Mouse (Mus musculus): ENCODE measurements around the gene Mertk. TPM values are rescaled to one million over a fixed set of nuclear protein-coding genes. Genes with fewer than 3 reads are reported as not detected.

The Mertk gene
- total RNA-seq, 2 experiments from 2014 or later = not detected

GRCm38 (mm10) chr2:128715979-128716378 lies 17.2 kb downstream of the Mertk start:
- ATAC-seq (replicated peaks; ENCODE audit: low FRiP score, low TSS enrichment, poor library complexity, severe bottlenecking) = no peak

- no peak for ATAC-seq (replicated peaks; ENCODE audit: low FRiP score, low TSS enrichment, poor library complexity, severe bottlenecking)
Observed at GRCm38 (mm10) chr2:128719380-128719779, 20.6 kb downstream of the Mertk start.

- no peak for ATAC-seq (replicated peaks; ENCODE audit: low FRiP score, low TSS enrichment, poor library complexity, severe bottlenecking)
Observed at GRCm38 (mm10) chr2:128722106-128722710, 23.5 kb downstream of the Mertk start.

- ATAC-seq (replicated peaks; ENCODE audit: low FRiP score, low TSS enrichment, poor library complexity, severe bottlenecking) = no peak
Observed at GRCm38 (mm10) chr2:128726067-128726466, 27.3 kb downstream of the Mertk start.

GRCm38 (mm10) chr2:128726626-128727025 lies 27.9 kb downstream of the Mertk start:
- ATAC-seq (replicated peaks; ENCODE audit: low FRiP score, low TSS enrichment, poor library complexity, severe bottlenecking) = no peak

GRCm38 (mm10) chr2:128727552-128727951 lies 28.8 kb downstream of the Mertk start:
- ATAC-seq (replicated peaks; ENCODE audit: low FRiP score, low TSS enrichment, poor library complexity, severe bottlenecking) = no peak

GRCm38 (mm10) chr2:128728066-128728465 lies 29.3 kb downstream of the Mertk start:
- no peak for ATAC-seq (replicated peaks; ENCODE audit: low FRiP score, low TSS enrichment, poor library complexity, severe bottlenecking)

- no peak for ATAC-seq (replicated peaks; ENCODE audit: low FRiP score, low TSS enrichment, poor library complexity, severe bottlenecking)
Observed at GRCm38 (mm10) chr2:128729141-128729540, 30.4 kb downstream of the Mertk start.

GRCm38 (mm10) chr2:128731514-128731913 lies 32.8 kb downstream of the Mertk start:
- ATAC-seq (replicated peaks; ENCODE audit: low FRiP score, low TSS enrichment, poor library complexity, severe bottlenecking) = no peak

GRCm38 (mm10) chr2:128731951-128732350 lies 33.2 kb downstream of the Mertk start:
- ATAC-seq (replicated peaks; ENCODE audit: low FRiP score, low TSS enrichment, poor library complexity, severe bottlenecking) = no peak

- no peak for ATAC-seq (replicated peaks; ENCODE audit: low FRiP score, low TSS enrichment, poor library complexity, severe bottlenecking)
Observed at GRCm38 (mm10) chr2:128735089-128735488, 36.3 kb downstream of the Mertk start.

- no peak for ATAC-seq (replicated peaks; ENCODE audit: low FRiP score, low TSS enrichment, poor library complexity, severe bottlenecking)
Observed at GRCm38 (mm10) chr2:128737051-128737450, 38.3 kb downstream of the Mertk start.

- no peak for ATAC-seq (replicated peaks; ENCODE audit: low FRiP score, low TSS enrichment, poor library complexity, severe bottlenecking)
Observed at GRCm38 (mm10) chr2:128737796-128738195, 39.0 kb downstream of the Mertk start.

- ATAC-seq (replicated peaks; ENCODE audit: low FRiP score, low TSS enrichment, poor library complexity, severe bottlenecking) = no peak
Observed at GRCm38 (mm10) chr2:128738725-128739258, 40.0 kb downstream of the Mertk start.

- ATAC-seq (replicated peaks; ENCODE audit: low FRiP score, low TSS enrichment, poor library complexity, severe bottlenecking) = no peak
Observed at GRCm38 (mm10) chr2:128745879-128746620, 47.3 kb downstream of the Mertk start.

- no peak for ATAC-seq (replicated peaks; ENCODE audit: low FRiP score, low TSS enrichment, poor library complexity, severe bottlenecking)
Observed at GRCm38 (mm10) chr2:128746621-128747151, 47.9 kb downstream of the Mertk start.

GRCm38 (mm10) chr2:128747433-128748028 lies 48.8 kb downstream of the Mertk start:
- no peak for ATAC-seq (replicated peaks; ENCODE audit: low FRiP score, low TSS enrichment, poor library complexity, severe bottlenecking)

GRCm38 (mm10) chr2:128748171-128748570 lies 49.4 kb downstream of the Mertk start:
- no peak for ATAC-seq (replicated peaks; ENCODE audit: low FRiP score, low TSS enrichment, poor library complexity, severe bottlenecking)

- no peak for ATAC-seq (replicated peaks; ENCODE audit: low FRiP score, low TSS enrichment, poor library complexity, severe bottlenecking)
Observed at GRCm38 (mm10) chr2:128751030-128751429, 52.3 kb downstream of the Mertk start.

- ATAC-seq (replicated peaks; ENCODE audit: low FRiP score, low TSS enrichment, poor library complexity, severe bottlenecking) = no peak
Observed at GRCm38 (mm10) chr2:128753295-128753873, 54.6 kb downstream of the Mertk start.
